Mouse (Mus musculus) midbrain, embryonic 12.5 days (tissue): ENCODE results near the gene Nid2. TPM values are rescaled to one million over a fixed set of nuclear protein-coding genes. Genes with fewer than 3 reads are reported as not detected.

Experiments
- ATAC-seq: fragments of 200-750 bp; cut with Nextera tagmentation; 2 replicates; pipeline ENCODE4 v1.8.0; 2017; ENCODE audit warnings: low read depth, moderate TSS enrichment, moderate library complexity; ENCODE audit not compliant: low FRiP score
- H3K27ac ChIP-seq: fragments of 300-500 bp; sonication (generic); replicated peaks from 2 replicates; pipeline ENCODE4 v1.5.1; 2016; ENCODE audit warnings: mild to moderate bottlenecking
- H3K27me3 ChIP-seq: fragments of 300-500 bp; sonication (generic); 2 replicates; pipeline ENCODE4 v1.6.1; 2016; ENCODE audit warnings: mild to moderate bottlenecking
- H3K36me3 ChIP-seq: fragments of 300-500 bp; sonication (generic); 2 replicates; pipeline ENCODE4 v1.6.1; 2016
- H3K4me1 ChIP-seq: fragments of 300-500 bp; sonication (generic); 2 replicates; pipeline ENCODE4 v1.6.1; 2016
- H3K4me2 ChIP-seq: fragments of 300-500 bp; sonication (generic); replicated peaks from 2 replicates; pipeline ENCODE4 v1.6.1; 2016; ENCODE audit warnings: mild to moderate bottlenecking, moderate library complexity
- H3K4me3 ChIP-seq: fragments of 300-500 bp; sonication (generic); 2 replicates; pipeline ENCODE4 v1.5.1; 2016; ENCODE audit warnings: mild to moderate bottlenecking
- H3K9ac ChIP-seq: fragments of 300-500 bp; sonication (generic); replicated peaks from 2 replicates; pipeline ENCODE4 v1.6.1; 2016; ENCODE audit warnings: mild to moderate bottlenecking, moderate library complexity
- H3K9me3 ChIP-seq: fragments of 300-500 bp; sonication (generic); 2 replicates; pipeline ENCODE4 v1.6.1; 2016; ENCODE audit warnings: mild to moderate bottlenecking
- WGBS: fragments of 180-500 bp; shearing (Covaris S2); methylation state at CpG from one replicate; pipeline ENCODE4 v1.1.7; 2016; 5-methylcytosine and 5-hydroxymethylcytosine counted together
- polyA plus RNA-seq: library from polyadenylated mRNA; unstranded; fragments of >200 nt; fragmentation: Nextera tagmentation; extraction: Ambion mirVana; gene quantifications from 2 replicates; pipeline ENCODE4 v1.2.1, GENCODE M21; 2016

The Nid2 gene
- polyA plus RNA-seq, 1 experiment from 2014 or later: 60.8 TPM

- Histone ChIP-seq H3K4me3 (no peak overlapping the region), H3K9me3 (no peaks in the 10 kb centered on the region), H3K4me1 (peaks cover 27% of the 10 kb centered on the region), H3K36me3 (no peaks in the 10 kb centered on the region), H3K27ac (no peak overlapping the region), H3K27me3 (no peaks in the 10 kb centered on the region), H3K4me2 (no peak overlapping the region), H3K9ac (no peak overlapping the region)
- ATAC-seq: no peak
- WGBS: 37% methylated on average over 6 of the region's 6 CpGs
Measured at GRCm38 (mm10) chr14:19769441-19770200, 18.6 kb downstream of the Nid2 start.

DNA sequence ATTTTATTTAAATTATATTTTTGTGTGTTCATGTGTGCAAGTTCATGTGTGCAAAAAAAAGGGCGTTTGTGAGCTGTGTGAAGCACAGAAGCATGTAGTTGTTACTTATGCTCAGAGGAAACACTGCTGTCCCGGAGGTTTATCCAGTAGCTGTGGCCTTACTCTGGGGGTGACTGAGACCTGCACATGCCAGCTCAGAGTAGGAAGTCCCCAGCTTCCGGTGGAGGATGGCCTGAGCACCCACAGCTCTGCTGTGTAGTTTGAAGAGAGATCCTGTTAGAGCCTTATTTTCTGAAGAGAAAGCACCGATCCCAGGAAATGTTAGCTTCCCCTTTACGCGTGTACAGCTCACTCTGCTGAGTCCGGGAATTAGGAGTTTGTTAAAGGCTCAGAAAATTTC, 20.1 kb downstream of the Nid2 start:
- Histone ChIP-seq H3K4me2 (no peak overlapping the region), H3K27me3 (no peaks in the 10 kb centered on the region), H3K9me3 (peaks cover under 1% of the 10 kb centered on the region; the same call in 1 of the 2 replicates), H3K9ac (no peak overlapping the region), H3K36me3 (no peaks in the 10 kb centered on the region), H3K4me3 (no peak overlapping the region), H3K4me1 (peaks cover 19% of the 10 kb centered on the region), H3K27ac (no peak overlapping the region)
- no peak for ATAC-seq
- WGBS: 79% methylated on average over 7 of the region's 7 CpGs

DNA sequence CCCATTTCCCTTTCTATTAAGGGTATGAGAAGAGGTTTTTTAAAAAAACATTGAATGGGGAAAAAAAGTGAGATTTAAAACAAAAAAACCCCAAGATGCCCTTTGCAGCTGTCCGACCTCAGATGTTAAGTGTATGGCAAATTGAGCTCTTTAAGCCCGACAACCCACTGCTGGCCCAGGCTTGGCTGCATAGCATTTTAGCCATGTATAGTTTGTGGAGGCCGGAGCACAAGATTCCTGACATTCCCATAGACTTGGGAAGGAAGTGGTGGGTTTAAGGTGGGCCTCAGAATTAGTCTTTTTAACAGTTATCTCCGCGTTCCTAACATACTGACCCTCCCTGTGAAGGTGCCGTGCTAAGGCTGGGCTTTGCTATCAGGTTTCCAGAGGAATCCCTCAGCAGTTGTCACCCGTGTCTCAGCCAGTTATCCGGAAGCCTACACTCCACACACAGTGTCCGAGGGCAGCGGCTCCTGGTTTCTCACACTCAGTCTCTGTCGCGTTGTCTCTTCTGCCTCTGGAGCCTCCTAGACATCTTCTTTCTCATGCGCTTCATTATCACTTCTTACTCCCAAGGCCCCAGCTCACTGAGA, 23.1 kb downstream of the Nid2 start:
- Histone ChIP-seq H3K27ac (no peak overlapping the region), H3K4me3 (no peak overlapping the region), H3K9me3 (peaks cover 3% of the 10 kb centered on the region; the same call in 1 of the 2 replicates), H3K27me3 (no peaks in the 10 kb centered on the region), H3K4me1 (peaks cover 7% of the 10 kb centered on the region), H3K9ac (no peak overlapping the region), H3K36me3 (no peaks in the 10 kb centered on the region), H3K4me2 (no peak overlapping the region)
- 79% methylated on average over 13 of the region's 13 CpGs for WGBS
- no peak for ATAC-seq

GRCm38 (mm10) chr14:19775491-19775890, 24.4 kb downstream of the Nid2 start:
- no peaks in the 10 kb centered on the region for H3K27me3 ChIP-seq
- peaks cover 3% of the 10 kb centered on the region; the same call in 1 of the 2 replicates for H3K4me1 ChIP-seq
- no peak overlapping the region for H3K4me2 ChIP-seq
- no peaks in the 10 kb centered on the region for H3K36me3 ChIP-seq
- no peak for ATAC-seq
- no peak overlapping the region for H3K9ac ChIP-seq
- WGBS: 96% methylated on average over 4 of the region's 4 CpGs
- peaks cover 3% of the 10 kb centered on the region; the same call in 1 of the 2 replicates for H3K9me3 ChIP-seq
- no peak overlapping the region for H3K4me3 ChIP-seq
- no peak overlapping the region for H3K27ac ChIP-seq

DNA sequence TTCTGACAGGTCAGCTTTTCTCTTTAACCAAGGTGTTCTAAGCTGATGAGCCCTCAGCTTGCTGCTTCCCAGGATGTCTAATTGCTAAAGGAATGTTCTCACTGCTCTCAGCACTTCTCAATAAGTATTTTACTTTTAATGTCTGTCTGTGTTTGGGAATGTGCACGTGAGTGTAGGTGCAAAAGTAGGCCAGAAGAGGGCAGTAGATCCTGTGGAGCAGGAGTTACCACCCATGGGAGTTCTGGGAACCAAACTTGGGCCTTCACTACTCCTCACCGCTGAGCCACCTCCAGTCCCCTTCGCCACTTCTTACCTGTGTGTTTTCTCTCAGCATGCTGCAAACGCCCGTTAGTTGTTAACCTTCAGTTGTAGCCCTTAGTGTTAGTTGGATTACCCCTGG, 25.1 kb downstream of the Nid2 start:
- ATAC-seq: no peak
- no peak overlapping the region for H3K4me3 ChIP-seq
- no peak overlapping the region for H3K27ac ChIP-seq
- 94% methylated on average over 5 of the region's 5 CpGs for WGBS
- H3K27me3 ChIP-seq: no peaks in the 10 kb centered on the region
- H3K4me2 ChIP-seq: no peak overlapping the region
- H3K9me3 ChIP-seq: peaks cover 3% of the 10 kb centered on the region; the same call in 1 of the 2 replicates
- no peak overlapping the region for H3K9ac ChIP-seq
- no peaks in the 10 kb centered on the region for H3K36me3 ChIP-seq
- H3K4me1 ChIP-seq: no peaks in the 10 kb centered on the region; the same call in 1 of the 2 replicates

DNA sequence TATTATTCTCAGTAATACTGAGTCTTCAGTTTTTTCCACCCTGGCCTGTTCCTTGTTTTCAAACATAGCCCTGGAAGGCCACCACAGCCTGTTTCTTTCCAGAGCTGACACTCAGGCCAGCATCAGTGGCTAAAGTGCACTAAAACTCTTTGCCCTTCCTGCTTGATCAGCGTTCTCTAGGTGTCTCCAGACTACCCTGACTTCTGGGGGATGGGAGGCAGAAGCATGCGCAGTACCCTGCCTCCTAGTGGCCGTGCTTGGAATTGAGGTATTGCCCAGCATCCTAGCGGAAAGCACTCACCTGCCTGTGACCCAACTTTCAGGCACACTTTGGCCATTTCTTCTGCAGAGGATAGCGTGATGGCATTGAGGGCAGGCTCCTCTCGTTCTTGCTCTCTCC, 25.8 kb downstream of the Nid2 start:
- Histone ChIP-seq H3K27me3 (no peaks in the 10 kb centered on the region), H3K27ac (no peak overlapping the region), H3K4me3 (no peak overlapping the region), H3K9me3 (peaks cover 3% of the 10 kb centered on the region; the same call in 1 of the 2 replicates), H3K9ac (no peak overlapping the region), H3K4me1 (no peaks in the 10 kb centered on the region; the same call in 1 of the 2 replicates), H3K36me3 (no peaks in the 10 kb centered on the region), H3K4me2 (no peak overlapping the region)
- no peak for ATAC-seq
- WGBS: 47% methylated on average over 6 of the region's 6 CpGs

- H3K4me2 ChIP-seq: no peak overlapping the region
- no peaks in the 10 kb centered on the region for H3K27me3 ChIP-seq
- H3K4me3 ChIP-seq: no peak overlapping the region
- H3K27ac ChIP-seq: no peak overlapping the region
- H3K9ac ChIP-seq: no peak overlapping the region
- no peaks in the 10 kb centered on the region; the same call in 1 of the 2 replicates for H3K4me1 ChIP-seq
- H3K9me3 ChIP-seq: peaks cover 3% of the 10 kb centered on the region; the same call in 1 of the 2 replicates
- WGBS: 90% methylated on average over 6 of the region's 6 CpGs
- no peaks in the 10 kb centered on the region for H3K36me3 ChIP-seq
- no peak for ATAC-seq
Measured at GRCm38 (mm10) chr14:19777365-19777764, 26.3 kb downstream of the Nid2 start.

DNA sequence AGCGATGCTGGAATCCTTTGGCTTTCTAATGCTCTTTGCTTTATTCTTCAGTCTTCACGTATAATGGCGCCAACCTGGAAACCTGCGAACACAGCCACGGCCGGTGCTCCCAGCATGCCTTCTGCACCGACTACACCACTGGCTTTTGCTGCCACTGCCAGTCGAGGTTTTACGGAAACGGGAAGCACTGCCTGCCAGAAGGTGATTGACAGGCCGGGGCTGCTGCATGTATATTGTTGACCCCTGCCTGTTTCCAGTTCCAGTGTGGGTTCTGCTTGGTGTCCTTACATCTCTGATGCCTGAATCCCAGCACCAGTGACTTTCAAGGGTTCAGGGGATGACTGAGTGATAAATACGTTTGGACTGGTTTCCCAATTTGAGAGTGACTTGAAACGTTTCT, 26.9 kb downstream of the Nid2 start:
- Histone ChIP-seq H3K4me2 (no peak overlapping the region), H3K27me3 (no peaks in the 10 kb centered on the region), H3K9ac (no peak overlapping the region), H3K4me3 (no peak overlapping the region), H3K4me1 (no peaks in the 10 kb centered on the region; the same call in 1 of the 2 replicates), H3K9me3 (peaks cover 3% of the 10 kb centered on the region; the same call in 1 of the 2 replicates), H3K36me3 (no peaks in the 10 kb centered on the region), H3K27ac (no peak overlapping the region)
- ATAC-seq: no peak
- WGBS: 93% methylated on average over 13 of the region's 13 CpGs

GRCm38 (mm10) chr14:19785797-19786588, 34.9 kb downstream of the Nid2 start:
- Histone ChIP-seq H3K36me3 (no peaks in the 10 kb centered on the region), H3K27ac (no peak overlapping the region), H3K27me3 (no peaks in the 10 kb centered on the region), H3K9me3 (no peaks in the 10 kb centered on the region), H3K9ac (no peak overlapping the region), H3K4me2 (no peak overlapping the region), H3K4me1 (no peaks in the 10 kb centered on the region), H3K4me3 (no peak overlapping the region)
- ATAC-seq: no peak
- WGBS: 83% methylated on average over 9 of the region's 9 CpGs

GRCm38 (mm10) chr14:19788443-19788842, 37.4 kb downstream of the Nid2 start:
- Histone ChIP-seq H3K4me1 (no peaks in the 10 kb centered on the region), H3K27ac (no peak overlapping the region), H3K36me3 (no peaks in the 10 kb centered on the region), H3K4me3 (no peak overlapping the region), H3K9me3 (no peaks in the 10 kb centered on the region), H3K9ac (no peak overlapping the region), H3K4me2 (no peak overlapping the region), H3K27me3 (no peaks in the 10 kb centered on the region)
- 79% methylated on average over 1 of the region's 1 CpGs for WGBS
- ATAC-seq: no peak

GRCm38 (mm10) chr14:19794881-19795280, 43.8 kb downstream of the Nid2 start:
- Histone ChIP-seq H3K9ac (no peak overlapping the region), H3K4me1 (no peaks in the 10 kb centered on the region), H3K9me3 (no peaks in the 10 kb centered on the region), H3K4me2 (no peak overlapping the region), H3K4me3 (no peak overlapping the region), H3K36me3 (no peaks in the 10 kb centered on the region), H3K27ac (no peak overlapping the region), H3K27me3 (no peaks in the 10 kb centered on the region)
- ATAC-seq: no peak
- 75% methylated on average over 4 of the region's 4 CpGs for WGBS
